Mouse (Mus musculus) lung, adult 2 months (tissue): ENCODE measurements at regions not wholly inside any gene's neighbourhood (a gene's known extent, or its start where the extent isn't known, plus 50 kb on each side); places are given as distances from the start of the nearest gene placed in this dataset.
A peak's percentile ranks its signal among the peaks of the same experiment; 100 is the strongest.

Experiments used
- CTCF ChIP-seq: fragments of 200-500 bp; IDR thresholded peaks from 2 replicates; pipeline ENCODE4 v1.5.1; 2011; ENCODE audit warnings: mild to moderate bottlenecking, low read length, control low read depth; ENCODE audit not compliant: insufficient read depth
- POLR2A ChIP-seq: fragments of 200-500 bp; IDR thresholded peaks from 2 replicates; pipeline ENCODE4 v1.6.1; 2011; ENCODE audit warnings: low read depth, mild to moderate bottlenecking, control low read depth, low read length, borderline replicate concordance; ENCODE audit errors: extremely low read depth

DNA sequence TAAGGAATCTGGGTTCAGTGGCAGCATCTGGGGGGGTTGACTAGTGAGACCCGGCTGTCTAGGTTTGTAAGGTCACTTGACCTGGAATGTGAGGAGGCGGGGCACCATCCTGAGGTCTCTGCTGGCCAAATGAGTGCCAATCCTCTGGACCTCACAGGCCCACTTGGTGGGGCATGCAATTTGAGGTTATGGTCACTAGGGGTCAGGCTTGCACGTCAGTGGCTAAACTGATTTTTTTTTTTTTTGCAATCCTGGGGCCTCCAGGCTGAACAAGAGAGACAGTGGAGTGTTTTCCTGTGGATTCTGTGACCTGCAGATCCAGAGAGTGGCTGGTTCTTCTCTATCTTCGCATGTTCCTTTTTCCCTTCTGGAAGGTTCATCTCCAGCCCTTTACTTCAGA lies 225.6 kb downstream of the Uaca start:
- TF ChIP-seq POLR2A (no peak), CTCF (peak; percentile 71)
